Mouse (Mus musculus): ENCODE measurements around the gene Slc30a1. TPM values are rescaled to one million over a fixed set of nuclear protein-coding genes. Genes with fewer than 3 reads are reported as not detected.

Gene Slc30a1
- total and polyA plus RNA-seq, 3 experiments: 12.0 to 16.0 (median 12.0) TPM

GRCm38 (mm10) chr1:191863833-191864550, 42.6 kb upstream of the Slc30a1 start:
- H3K27me3 ChIP-seq (ENCODE audit: insufficient read depth, low read length): peaks cover 16% of the 10 kb centered on the region
- DNase-seq (ENCODE audit: low spot score) (no peak), ATAC-seq (ENCODE audit: extremely low read depth, insufficient number of reproducible peaks, low FRiP score, poor library complexity, severe bottlenecking) (no peak)
- no peak overlapping the region for H3K4me3 ChIP-seq (ENCODE audit: low read depth, low read length)
- H3K9me3 ChIP-seq (replicated peaks): no peaks in the 10 kb centered on the region
- no peaks in the 10 kb centered on the region for H3K36me3 ChIP-seq (replicated peaks)
- H3K4me1 ChIP-seq (ENCODE audit: insufficient read depth, low read depth, low read length): peaks cover 17% of the 10 kb centered on the region
- TF ChIP-seq GATA2 (IDR thresholded peaks at IDR 0.05; ENCODE audit: borderline replicate concordance, low read depth, low read length) (no peak), GATA1 (IDR thresholded peaks at IDR 0.05; ENCODE audit: borderline replicate concordance, low read length) (no peak), CTCF (IDR thresholded peaks at IDR 0.05; ENCODE audit: low read depth, low read length) (no peak), TAL1 (conservative IDR thresholded peaks at IDR 0.05; ENCODE audit: low read depth, low read length) (no peak), POLR2AphosphoS5 (IDR thresholded peaks at IDR 0.05; ENCODE audit: insufficient replicate concordance, low read depth, low read length) (no peak)

DNA sequence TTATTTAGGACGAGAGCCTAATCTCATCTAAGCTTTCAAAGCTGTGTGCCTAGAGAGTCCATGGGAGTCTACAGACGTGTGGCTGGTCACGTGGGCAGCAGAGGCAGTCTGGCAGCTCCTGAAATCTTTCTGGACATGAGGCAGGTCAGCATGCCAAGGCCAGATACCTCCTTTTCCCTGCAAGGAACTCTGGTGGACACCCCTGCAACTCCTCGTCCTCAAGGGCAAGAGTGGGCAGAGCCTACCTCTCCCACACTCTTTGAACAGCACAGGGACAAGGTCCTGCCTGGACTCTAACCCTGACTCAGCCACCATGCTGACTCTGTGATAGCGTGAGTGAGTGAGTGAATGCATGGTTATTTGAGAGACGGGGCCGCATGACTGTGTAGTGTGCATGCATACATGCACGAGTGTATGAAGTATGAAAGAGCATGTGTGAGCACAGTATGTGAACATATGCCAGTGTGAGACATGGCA, 42.0 kb upstream of the Slc30a1 start:
- Histone ChIP-seq H3K36me3 (replicated peaks) (no peaks in the 10 kb centered on the region), H3K9me3 (replicated peaks) (no peaks in the 10 kb centered on the region), H3K27me3 (ENCODE audit: insufficient read depth, low read length) (peaks cover 16% of the 10 kb centered on the region), H3K4me3 (ENCODE audit: low read depth, low read length) (no peak overlapping the region), H3K4me1 (ENCODE audit: insufficient read depth, low read depth, low read length) (peaks cover 13% of the 10 kb centered on the region)
- ATAC-seq (ENCODE audit: extremely low read depth, insufficient number of reproducible peaks, low FRiP score, poor library complexity, severe bottlenecking): no peak
- TF ChIP-seq TAL1 (conservative IDR thresholded peaks at IDR 0.05; ENCODE audit: low read depth, low read length) (no peak), GATA1 (IDR thresholded peaks at IDR 0.05; ENCODE audit: borderline replicate concordance, low read length) (no peak), POLR2AphosphoS5 (IDR thresholded peaks at IDR 0.05; ENCODE audit: insufficient replicate concordance, low read depth, low read length) (no peak), GATA2 (IDR thresholded peaks at IDR 0.05; ENCODE audit: borderline replicate concordance, low read depth, low read length) (no peak), CTCF (IDR thresholded peaks at IDR 0.05; ENCODE audit: low read depth, low read length) (no peak)
- no peak for DNase-seq (ENCODE audit: low spot score)

DNA sequence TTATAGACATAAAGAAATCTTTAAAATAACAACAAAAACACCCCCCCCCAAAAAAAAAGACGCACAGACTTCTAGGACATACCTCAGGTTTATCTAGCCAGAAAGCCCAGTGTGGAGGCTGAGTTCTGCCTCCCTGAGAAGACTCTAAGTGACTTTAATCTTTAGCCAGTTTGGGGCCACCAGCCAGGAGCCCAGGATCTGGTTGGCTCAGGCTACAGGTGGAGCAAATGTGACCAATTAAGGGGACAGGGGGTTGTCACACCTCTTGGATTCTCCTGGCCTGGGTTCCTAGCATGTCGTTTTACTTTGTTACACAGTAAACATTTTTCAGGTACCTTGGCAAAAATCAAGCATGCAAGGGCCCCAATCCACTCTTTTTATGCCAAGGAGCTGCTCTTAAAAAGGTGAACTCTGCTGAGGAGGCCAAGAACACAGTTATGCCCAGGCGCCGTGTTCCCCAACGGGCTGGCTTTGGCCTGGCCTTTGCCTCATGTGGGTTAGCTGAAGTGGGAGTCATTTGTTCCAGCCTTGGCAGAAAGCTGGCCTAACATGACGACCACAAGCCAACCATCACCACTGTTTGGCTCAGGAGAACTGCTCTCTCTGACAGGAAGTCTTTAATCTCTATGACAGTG, 34.4 kb upstream of the Slc30a1 start:
- no peaks in the 10 kb centered on the region for H3K9me3 ChIP-seq (replicated peaks)
- peaks cover 6% of the 10 kb centered on the region for H3K27me3 ChIP-seq (ENCODE audit: insufficient read depth, low read length)
- TF ChIP-seq GATA1 (IDR thresholded peaks at IDR 0.05; ENCODE audit: borderline replicate concordance, low read length): no peak
- TF ChIP-seq POLR2AphosphoS5 (IDR thresholded peaks at IDR 0.05; ENCODE audit: insufficient replicate concordance, low read depth, low read length): no peak
- no peak for TF ChIP-seq CTCF (IDR thresholded peaks at IDR 0.05; ENCODE audit: low read depth, low read length)
- TF ChIP-seq TAL1 (conservative IDR thresholded peaks at IDR 0.05; ENCODE audit: low read depth, low read length): no peak
- no peak for TF ChIP-seq GATA2 (IDR thresholded peaks at IDR 0.05; ENCODE audit: borderline replicate concordance, low read depth, low read length)
- no peak overlapping the region for H3K4me3 ChIP-seq (ENCODE audit: low read depth, low read length)
- H3K36me3 ChIP-seq (replicated peaks): no peaks in the 10 kb centered on the region
- ATAC-seq (ENCODE audit: extremely low read depth, insufficient number of reproducible peaks, low FRiP score, poor library complexity, severe bottlenecking) (no peak), DNase-seq (ENCODE audit: low spot score) (no peak)
- H3K4me1 ChIP-seq (ENCODE audit: insufficient read depth, low read depth, low read length): peaks cover 33% of the 10 kb centered on the region

DNA sequence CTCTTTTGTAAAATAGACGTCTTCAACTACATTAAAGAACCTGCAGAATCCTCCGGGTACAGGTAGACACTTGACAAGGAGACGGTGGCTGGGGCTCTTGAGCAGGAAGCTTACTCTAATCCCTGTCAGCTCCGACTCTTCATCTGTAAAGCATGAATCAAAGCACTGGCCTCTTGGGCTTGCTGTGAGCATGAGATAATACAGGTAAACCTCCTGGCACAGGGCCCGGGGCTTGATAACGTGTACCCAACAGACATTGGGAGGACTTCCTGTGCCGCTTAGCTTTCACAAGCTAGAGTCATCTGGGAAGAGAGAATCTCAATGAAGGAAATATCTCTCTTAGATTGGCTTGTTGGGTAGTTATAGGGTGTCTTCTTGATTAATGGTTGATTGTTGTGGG, 31.6 kb upstream of the Slc30a1 start:
- H3K4me1 ChIP-seq (ENCODE audit: insufficient read depth, low read depth, low read length): peaks cover 59% of the 10 kb centered on the region
- DNase-seq (ENCODE audit: low spot score): no peak
- peaks cover 5% of the 10 kb centered on the region; the same call in 1 of the 2 replicates for H3K27me3 ChIP-seq (ENCODE audit: insufficient read depth, low read length)
- peak; percentile 31 for ATAC-seq (ENCODE audit: extremely low read depth, insufficient number of reproducible peaks, low FRiP score, poor library complexity, severe bottlenecking)
- H3K36me3 ChIP-seq (replicated peaks): no peaks in the 10 kb centered on the region
- peak; percentile 49; the same call in 1 of the 2 replicates for TF ChIP-seq TAL1 (conservative IDR thresholded peaks at IDR 0.05; ENCODE audit: low read depth, low read length)
- TF ChIP-seq GATA2 (IDR thresholded peaks at IDR 0.05; ENCODE audit: borderline replicate concordance, low read depth, low read length): no peak
- H3K9me3 ChIP-seq (replicated peaks): peaks cover 2% of the 10 kb centered on the region
- H3K4me3 ChIP-seq (ENCODE audit: low read depth, low read length): no peak overlapping the region

GRCm38 (mm10) chr1:191875683-191876305, 30.8 kb upstream of the Slc30a1 start:
- TF ChIP-seq GATA2 (IDR thresholded peaks at IDR 0.05; ENCODE audit: borderline replicate concordance, low read depth, low read length) (no peak), TAL1 (conservative IDR thresholded peaks at IDR 0.05; ENCODE audit: low read depth, low read length) (no peak), CTCF (IDR thresholded peaks at IDR 0.05; ENCODE audit: low read depth, low read length) (no peak), POLR2AphosphoS5 (IDR thresholded peaks at IDR 0.05; ENCODE audit: insufficient replicate concordance, low read depth, low read length) (0 out of 2 replicates have a peak, but pooled peaks have one; percentile 33), GATA1 (IDR thresholded peaks at IDR 0.05; ENCODE audit: borderline replicate concordance, low read length) (no peak)
- no peaks in the 10 kb centered on the region for H3K36me3 ChIP-seq (replicated peaks)
- H3K9me3 ChIP-seq (replicated peaks): peaks cover 5% of the 10 kb centered on the region
- H3K27me3 ChIP-seq (ENCODE audit: insufficient read depth, low read length): peaks cover 5% of the 10 kb centered on the region; the same call in 1 of the 2 replicates
- ATAC-seq (ENCODE audit: extremely low read depth, insufficient number of reproducible peaks, low FRiP score, poor library complexity, severe bottlenecking): peak; percentile 63
- peaks cover 67% of the 10 kb centered on the region for H3K4me1 ChIP-seq (ENCODE audit: insufficient read depth, low read depth, low read length)
- peak overlapping the region; percentile 64; the same call in 1 of the 2 replicates for H3K4me3 ChIP-seq (ENCODE audit: low read depth, low read length)
- peak; percentile 70 for DNase-seq (ENCODE audit: low spot score)

GRCm38 (mm10) chr1:191877681-191878080, 28.9 kb upstream of the Slc30a1 start:
- peaks cover 86% of the 10 kb centered on the region for H3K4me1 ChIP-seq (ENCODE audit: insufficient read depth, low read depth, low read length)
- DNase-seq (ENCODE audit: low spot score): no peak
- no peak overlapping the region for H3K4me3 ChIP-seq (ENCODE audit: low read depth, low read length)
- no peak for ATAC-seq (ENCODE audit: extremely low read depth, insufficient number of reproducible peaks, low FRiP score, poor library complexity, severe bottlenecking)
- H3K27me3 ChIP-seq (ENCODE audit: insufficient read depth, low read length): peaks cover 3% of the 10 kb centered on the region; the same call in 1 of the 2 replicates
- no peak for TF ChIP-seq POLR2AphosphoS5 (IDR thresholded peaks at IDR 0.05; ENCODE audit: insufficient replicate concordance, low read depth, low read length)
- TF ChIP-seq GATA2 (IDR thresholded peaks at IDR 0.05; ENCODE audit: borderline replicate concordance, low read depth, low read length): no peak
- TF ChIP-seq TAL1 (conservative IDR thresholded peaks at IDR 0.05; ENCODE audit: low read depth, low read length): no peak
- no peak for TF ChIP-seq CTCF (IDR thresholded peaks at IDR 0.05; ENCODE audit: low read depth, low read length)
- TF ChIP-seq GATA1 (IDR thresholded peaks at IDR 0.05; ENCODE audit: borderline replicate concordance, low read length): no peak
- H3K36me3 ChIP-seq (replicated peaks): no peaks in the 10 kb centered on the region
- H3K9me3 ChIP-seq (replicated peaks): peaks cover 5% of the 10 kb centered on the region
